Mouse (Mus musculus) neural tube, embryonic 10.5 days (tissue): Measurements from ENCODE around the gene Parp14.

Experiments used
- DNase-seq: peaks from one replicate; pipeline ENCODE4 v3.0.0-alpha.2; 2017; ENCODE audit warnings: low spot score; ENCODE audit errors: extremely low spot score

Parp14 gene

GRCm38 (mm10) chr16:35787568-35788189, 83.7 kb downstream of the Parp14 start:
- DNase-seq = no peak

GRCm38 (mm10) chr16:35787163-35787562, 84.2 kb downstream of the Parp14 start:
- DNase-seq = no peak

- no peak for DNase-seq
Measured at GRCm38 (mm10) chr16:35784134-35784725, 87.1 kb downstream of the Parp14 start.

GRCm38 (mm10) chr16:35783207-35783573, 88.2 kb downstream of the Parp14 start:
- no peak for DNase-seq
